Mouse (Mus musculus) urinary bladder, postnatal 14 days (tissue): ENCODE measurements around the gene Lcn10.
A peak's percentile ranks its signal among the peaks of the same experiment; 100 is the strongest.
"Not testable (repeated sequence)": the region's sequence is repeated elsewhere in the genome, so short reads cannot be mapped to it uniquely, and the experiment has no call there.

Source experiments
- DNase-seq: peaks from one replicate; pipeline ENCODE4 v3.0.0; 2021; ENCODE audit warnings: low spot score

Gene Lcn10

GRCm38 (mm10) chr2:25706643-25707481 lies 24.3 kb downstream of the Lcn10 start, which contains the start of gene Bmyc:
TSS of gene Bmyc (plus strand) at chr2:25706739.
- peak; percentile 83 for DNase-seq

- peak; percentile 26 for DNase-seq
Observed at GRCm38 (mm10) chr2:25708121-25708520, 25.6 kb downstream of the Lcn10 start.

- DNase-seq, result not testable (repeated sequence)
Observed at GRCm38 (mm10) chr2:25709056-25709455, 26.5 kb downstream of the Lcn10 start.

GRCm38 (mm10) chr2:25709791-25710190 lies 27.3 kb downstream of the Lcn10 start:
- DNase-seq, result not testable (repeated sequence)

GRCm38 (mm10) chr2:25711641-25712040 lies 29.1 kb downstream of the Lcn10 start:
- not testable (repeated sequence) for DNase-seq

GRCm38 (mm10) chr2:25717222-25717621 lies 34.7 kb downstream of the Lcn10 start:
- DNase-seq, result no peak

- DNase-seq, result no peak
Observed at GRCm38 (mm10) chr2:25733199-25733930, 50.8 kb downstream of the Lcn10 start.
